Mouse (Mus musculus): ENCODE measurements around the gene Abraxas2. TPM values are rescaled to one million over a fixed set of nuclear protein-coding genes. Genes with fewer than 3 reads are reported as not detected.

Gene Abraxas2
- polyA plus RNA-seq, 1 experiment = 7.1 TPM

GRCm38 (mm10) chr7:132875391-132876086 is 16.5 kb downstream of the Abraxas2 start:
- Histone ChIP-seq H3K4me3 (ENCODE audit: extremely low read depth, insufficient read depth, insufficient read length) (no peak overlapping the region), H3K4me1 (ENCODE audit: control insufficient read depth, insufficient read depth, insufficient read length) (no peaks in the 10 kb centered on the region), H3K27ac (ENCODE audit: insufficient read depth, low read length) (no peak overlapping the region), H3K36me3 (ENCODE audit: control insufficient read depth, insufficient read depth, low read length) (peaks cover 35% of the 10 kb centered on the region), H3K27me3 (ENCODE audit: control insufficient read depth, insufficient read depth, low read length) (no peaks in the 10 kb centered on the region)
- WGBS = 88% methylated on average over 2 of the region's 2 CpGs
- no peak for TF ChIP-seq CTCF (IDR thresholded peaks at IDR 0.05; ENCODE audit: extremely low read depth, insufficient read depth, insufficient read length, insufficient replicate concordance)
- no peak for TF ChIP-seq POLR2A (IDR thresholded peaks at IDR 0.05; ENCODE audit: low read depth, low read length)
- DNase-seq (ENCODE audit: low read depth in 1 of 2, low spot score in 2 of 2) = no peak

GRCm38 (mm10) chr7:132880276-132880675 is 21.3 kb downstream of the Abraxas2 start:
- no peaks in the 10 kb centered on the region for H3K4me1 ChIP-seq (ENCODE audit: control insufficient read depth, insufficient read depth, insufficient read length)
- TF ChIP-seq POLR2A (IDR thresholded peaks at IDR 0.05; ENCODE audit: low read depth, low read length) (no peak), CTCF (IDR thresholded peaks at IDR 0.05; ENCODE audit: extremely low read depth, insufficient read depth, insufficient read length, insufficient replicate concordance) (no peak)
- no peak for DNase-seq (ENCODE audit: low read depth in 1 of 2, low spot score in 2 of 2)
- H3K27ac ChIP-seq (ENCODE audit: insufficient read depth, low read length) = no peak overlapping the region
- WGBS = 76% methylated on average over 1 of the region's 1 CpGs
- no peaks in the 10 kb centered on the region for H3K27me3 ChIP-seq (ENCODE audit: control insufficient read depth, insufficient read depth, low read length)
- H3K36me3 ChIP-seq (ENCODE audit: control insufficient read depth, insufficient read depth, low read length) = peaks cover 43% of the 10 kb centered on the region
- no peak overlapping the region for H3K4me3 ChIP-seq (ENCODE audit: extremely low read depth, insufficient read depth, insufficient read length)

- DNase-seq (ENCODE audit: low read depth in 1 of 2, low spot score in 2 of 2) = peak in 1 of 2 experiments; percentile 12
- no peak overlapping the region for H3K4me3 ChIP-seq (ENCODE audit: extremely low read depth, insufficient read depth, insufficient read length)
- H3K27me3 ChIP-seq (ENCODE audit: control insufficient read depth, insufficient read depth, low read length) = no peaks in the 10 kb centered on the region
- no peaks in the 10 kb centered on the region for H3K4me1 ChIP-seq (ENCODE audit: control insufficient read depth, insufficient read depth, insufficient read length)
- TF ChIP-seq POLR2A (IDR thresholded peaks at IDR 0.05; ENCODE audit: low read depth, low read length) (no peak), CTCF (IDR thresholded peaks at IDR 0.05; ENCODE audit: extremely low read depth, insufficient read depth, insufficient read length, insufficient replicate concordance) (no peak)
- WGBS = 79% methylated on average over 2 of the region's 2 CpGs
- H3K27ac ChIP-seq (ENCODE audit: insufficient read depth, low read length) = no peak overlapping the region
- H3K36me3 ChIP-seq (ENCODE audit: control insufficient read depth, insufficient read depth, low read length) = peaks cover 33% of the 10 kb centered on the region
Measured at GRCm38 (mm10) chr7:132882343-132882742, 23.3 kb downstream of the Abraxas2 start.

- 94% methylated on average over 7 of the region's 7 CpGs for whole genome bisulfite sequencing
- no peaks in the 10 kb centered on the region for H3K4me1 ChIP-seq (ENCODE audit: control insufficient read depth, insufficient read depth, insufficient read length)
- TF ChIP-seq CTCF (IDR thresholded peaks at IDR 0.05; ENCODE audit: extremely low read depth, insufficient read depth, insufficient read length, insufficient replicate concordance) (no peak), POLR2A (IDR thresholded peaks at IDR 0.05; ENCODE audit: low read depth, low read length) (no peak)
- H3K4me3 ChIP-seq (ENCODE audit: extremely low read depth, insufficient read depth, insufficient read length) = no peak overlapping the region
- no peak for DNase-seq (ENCODE audit: low read depth in 1 of 2, low spot score in 2 of 2)
- H3K36me3 ChIP-seq (ENCODE audit: control insufficient read depth, insufficient read depth, low read length) = peaks cover 27% of the 10 kb centered on the region
- H3K27me3 ChIP-seq (ENCODE audit: control insufficient read depth, insufficient read depth, low read length) = no peaks in the 10 kb centered on the region
- H3K27ac ChIP-seq (ENCODE audit: insufficient read depth, low read length) = no peak overlapping the region
Measured at GRCm38 (mm10) chr7:132884031-132884430, 25.0 kb downstream of the Abraxas2 start.

- WGBS = 57% methylated on average over 7 of the region's 7 CpGs
- Histone ChIP-seq H3K4me1 (ENCODE audit: control insufficient read depth, insufficient read depth, insufficient read length) (no peaks in the 10 kb centered on the region), H3K36me3 (ENCODE audit: control insufficient read depth, insufficient read depth, low read length) (peaks cover 12% of the 10 kb centered on the region), H3K4me3 (ENCODE audit: extremely low read depth, insufficient read depth, insufficient read length) (no peak overlapping the region), H3K27ac (ENCODE audit: insufficient read depth, low read length) (no peak overlapping the region), H3K27me3 (ENCODE audit: control insufficient read depth, insufficient read depth, low read length) (no peaks in the 10 kb centered on the region)
- DNase-seq (ENCODE audit: low read depth in 1 of 2, low spot score in 2 of 2) = no peak
- TF ChIP-seq POLR2A (IDR thresholded peaks at IDR 0.05; ENCODE audit: low read depth, low read length) = no peak
- TF ChIP-seq CTCF (IDR thresholded peaks at IDR 0.05; ENCODE audit: extremely low read depth, insufficient read depth, insufficient read length, insufficient replicate concordance) = no peak
Measured at GRCm38 (mm10) chr7:132887019-132887804, 28.2 kb downstream of the Abraxas2 start.

- H3K27ac ChIP-seq (ENCODE audit: insufficient read depth, low read length) = no peak overlapping the region
- TF ChIP-seq POLR2A (IDR thresholded peaks at IDR 0.05; ENCODE audit: low read depth, low read length) = no peak
- H3K36me3 ChIP-seq (ENCODE audit: control insufficient read depth, insufficient read depth, low read length) = peaks cover 6% of the 10 kb centered on the region
- no peaks in the 10 kb centered on the region for H3K4me1 ChIP-seq (ENCODE audit: control insufficient read depth, insufficient read depth, insufficient read length)
- H3K4me3 ChIP-seq (ENCODE audit: extremely low read depth, insufficient read depth, insufficient read length) = no peak overlapping the region
- H3K27me3 ChIP-seq (ENCODE audit: control insufficient read depth, insufficient read depth, low read length) = no peaks in the 10 kb centered on the region
- WGBS = 48% methylated on average over 3 of the region's 3 CpGs
- DNase-seq (ENCODE audit: low read depth in 1 of 2, low spot score in 2 of 2) = no peak
Measured at GRCm38 (mm10) chr7:132888052-132888451, 29.0 kb downstream of the Abraxas2 start.

Measured in spleen, adult 2 months (tissue).